In the genomic region with DNA sequence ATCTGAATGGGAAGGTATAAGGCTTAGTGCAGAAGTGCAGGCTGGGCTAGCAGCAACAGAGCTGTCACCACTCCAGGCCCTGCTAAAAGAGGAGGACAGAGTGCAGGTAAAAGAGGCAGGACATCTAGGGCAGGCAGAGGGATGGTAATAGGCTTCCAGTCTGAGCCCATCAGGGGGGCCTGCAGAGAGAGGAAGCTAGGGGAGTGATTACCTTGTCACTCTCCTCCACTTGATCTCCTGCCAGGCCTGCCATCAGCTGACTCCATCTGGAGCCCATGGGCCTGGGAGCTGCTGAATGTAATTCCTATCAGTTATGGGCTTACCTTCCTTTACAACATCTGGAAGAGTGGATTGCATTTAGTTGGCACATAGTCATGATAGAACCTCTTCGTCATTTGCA, we compare ENCODE assay signal across 1 mouse cellular context.
TF ChIP-seq lines count a peak whose summit lies in the region.

No protein-coding gene starts in this region.

TF ChIP-seq in MEL, 35 proteins besides CTCF, POLR2A, EP300 and RAD21:
- TF ChIP-seq NRF1 (IDR thresholded peaks at IDR 0.05; ENCODE audit: insufficient read depth, low read depth, low read length, poor library complexity, severe bottlenecking) = no peak
- TF ChIP-seq HCFC1 (IDR thresholded peaks at IDR 0.05; ENCODE audit: low read depth, low read length) = no peak
- no peak for TF ChIP-seq SIN3A (IDR thresholded peaks at IDR 0.05; ENCODE audit: low read length)
- TF ChIP-seq JUND (IDR thresholded peaks at IDR 0.05; ENCODE audit: low read depth, low read length) = no peak
- no peak for TF ChIP-seq E2F4 (IDR thresholded peaks at IDR 0.05; ENCODE audit: borderline replicate concordance, low read depth, low read length)
- TF ChIP-seq MEF2A (IDR thresholded peaks at IDR 0.05; ENCODE audit: extremely low read depth, insufficient replicate concordance, low read depth, low read length, poor library complexity, severe bottlenecking) = no peak
- no peak for TF ChIP-seq GABPA (IDR thresholded peaks at IDR 0.05; ENCODE audit: low read depth, low read length)
- no peak for TF ChIP-seq NELFE (IDR thresholded peaks at IDR 0.05; ENCODE audit: low read depth, low read length)
- no peak for TF ChIP-seq GATA1 (IDR thresholded peaks at IDR 0.05; ENCODE audit: low read depth, low read length)
- TF ChIP-seq POLR2AphosphoS2 (IDR thresholded peaks at IDR 0.05; ENCODE audit: low read length) = no peak
- no peak for TF ChIP-seq KAT2A (conservative IDR thresholded peaks at IDR 0.05; ENCODE audit: low read depth, low read length)
- no peak for TF ChIP-seq TCF12 (IDR thresholded peaks at IDR 0.05; ENCODE audit: low read depth, low read length)
- TF ChIP-seq SMC3 (IDR thresholded peaks at IDR 0.05; ENCODE audit: low read depth, low read length) = no peak
